Mouse (Mus musculus) liver, postnatal 0 days (tissue): ENCODE data around the gene Kcnip3.

Source experiments
- CTCF ChIP-seq: sonication (generic); IDR thresholded peaks from 2 replicates; pipeline ENCODE4 v1.5.1; 2016; ENCODE audit warnings: antibody characterized with exemption, low read depth
- EP300 ChIP-seq: IDR thresholded peaks from 2 replicates; pipeline ENCODE4 v1.6.1; 2016; ENCODE audit warnings: antibody characterized with exemption, low read depth, mild to moderate bottlenecking

DNA sequence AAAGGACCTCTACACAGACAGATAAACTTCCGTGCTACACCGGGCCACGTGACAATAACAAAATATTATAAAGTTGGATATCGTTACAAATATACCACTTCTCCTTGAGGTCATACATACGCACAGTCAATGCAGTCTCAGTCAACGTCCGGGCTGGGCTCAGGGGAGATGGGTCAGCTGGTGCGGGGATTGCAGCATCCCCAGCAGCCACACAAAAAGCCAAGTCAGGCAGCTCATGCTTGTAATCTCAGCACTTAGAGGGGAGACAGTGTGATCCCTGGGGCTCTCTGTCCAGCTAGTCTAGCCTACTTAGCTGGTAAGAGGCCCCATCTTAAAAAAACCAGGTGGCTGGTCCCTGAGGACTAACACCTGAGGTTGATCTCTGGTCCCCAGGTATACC is 50.6 kb downstream of the Kcnip3 start:
- TF ChIP-seq CTCF (no peak), EP300 (no peak)
